Mouse (Mus musculus) cerebellum, adult 2 months (tissue): ENCODE data around the gene Coq10a.

ENCODE experiments used
- CTCF ChIP-seq: fragments of 200-500 bp; IDR thresholded peaks from 2 replicates; pipeline ENCODE4 v1.5.1; 2011; ENCODE audit warnings: low read depth, mild to moderate bottlenecking, control low read depth, low read length, moderate library complexity, borderline replicate concordance; ENCODE audit not compliant: insufficient read depth
- POLR2A ChIP-seq: fragments of 200-500 bp; IDR thresholded peaks from 2 replicates; pipeline ENCODE4 v1.6.1; 2011; ENCODE audit warnings: low read length, control low read depth, borderline replicate concordance; ENCODE audit not compliant: insufficient read depth

- TF ChIP-seq POLR2A (no peak), CTCF (no peak)
Measured at GRCm38 (mm10) chr10:128369218-128369543, 384 bp upstream of the Coq10a start.
